8 mouse cellular contexts compared by ENCODE assay signal in the genomic region with DNA sequence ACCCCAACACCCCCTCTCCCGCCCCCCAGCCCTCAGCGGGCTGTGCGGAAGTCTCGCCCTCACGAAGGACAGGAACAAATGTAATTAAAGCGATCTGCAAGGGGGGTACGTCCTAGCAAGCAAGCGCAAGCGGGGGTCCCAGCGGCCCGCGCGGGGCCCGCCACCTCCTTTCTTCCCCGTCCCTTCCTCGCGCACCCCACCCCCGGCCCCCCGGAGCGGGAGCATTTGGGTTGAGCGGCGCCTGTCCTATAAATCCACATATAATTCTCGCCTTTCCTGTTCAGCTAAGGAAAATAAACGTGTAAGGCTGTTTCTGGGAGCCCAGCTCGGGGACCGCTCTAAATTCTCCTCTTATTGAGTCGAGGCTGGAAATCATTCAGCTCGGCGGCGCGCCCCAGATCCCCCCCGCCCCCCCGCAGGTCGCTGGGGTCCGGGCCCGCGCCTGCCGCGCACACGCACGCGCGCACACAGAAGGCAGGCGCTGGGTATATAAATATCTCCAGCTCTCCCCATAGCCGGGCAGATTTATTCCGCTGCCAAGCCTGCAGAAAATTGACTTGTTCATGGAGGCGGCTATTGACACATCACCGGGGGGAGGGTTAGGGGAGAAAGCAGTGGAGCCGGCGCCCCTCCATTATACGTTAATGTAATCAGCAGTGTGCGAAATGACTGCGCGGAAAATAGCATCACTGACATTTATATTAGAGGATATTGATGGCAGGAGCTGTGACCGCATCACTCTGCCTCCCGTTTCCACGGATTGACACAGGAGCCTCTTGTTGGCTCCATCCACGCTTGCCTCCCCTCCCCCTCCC.
A peak's percentile ranks its signal among the peaks of the same experiment; 100 is the strongest.
DNase-seq lines count a peak whose midpoint lies in the region; ATAC-seq and TF ChIP-seq lines count a peak whose summit lies in the region.

No protein-coding gene starts in this region.

- peak overlapping the region; percentile 55 for H3K9ac ChIP-seq in lung, embryonic 14.5 days
- H3K9ac ChIP-seq in intestine, embryonic 14.5 days (ENCODE audit: low read length), result peak overlapping the region; percentile 39
- peak overlapping the region; percentile 54 for H3K9ac ChIP-seq in limb, embryonic 15.5 days

- WGBS in lung, embryonic 14.5 days, result under 1% methylated on average over 58 of the region's 58 CpGs
- under 1% methylated on average over 55 of the region's 58 CpGs for WGBS in intestine, embryonic 14.5 days
- WGBS in limb, embryonic 15.5 days, result 0% methylated on average over 55 of the region's 58 CpGs

- peak overlapping the region; percentile 94 for H3K4me2 ChIP-seq in lung, embryonic 14.5 days
- peak overlapping the region; percentile 91 for H3K4me2 ChIP-seq in intestine, embryonic 14.5 days (ENCODE audit: low read length)
- peak overlapping the region; percentile 98 for H3K4me2 ChIP-seq in limb, embryonic 15.5 days

- no peak for TF ChIP-seq CTCF in lung, embryonic 14.5 days (IDR thresholded peaks at IDR 0.05; ENCODE audit: low read depth)

- H3K4me1 ChIP-seq in lung, embryonic 14.5 days (ENCODE audit: insufficient read depth), result peaks cover 8% of the 10 kb centered on the region
- H3K4me1 ChIP-seq in intestine, embryonic 14.5 days (replicated peaks; ENCODE audit: control insufficient read depth, insufficient read depth, low read length), result peaks cover 16% of the 10 kb centered on the region
- peaks cover 22% of the 10 kb centered on the region for H3K4me1 ChIP-seq in limb, embryonic 15.5 days

- H3K36me3 ChIP-seq in lung, embryonic 14.5 days (ENCODE audit: insufficient read depth), result no peaks in the 10 kb centered on the region
- H3K36me3 ChIP-seq in intestine, embryonic 14.5 days (ENCODE audit: control insufficient read depth, insufficient read depth, low read length), result no peaks in the 10 kb centered on the region
- no peaks in the 10 kb centered on the region for H3K36me3 ChIP-seq in limb, embryonic 15.5 days

- peaks cover 56% of the 10 kb centered on the region for H3K27me3 ChIP-seq in lung, embryonic 14.5 days (ENCODE audit: insufficient read depth, low read length)
- peaks cover 64% of the 10 kb centered on the region for H3K27me3 ChIP-seq in intestine, embryonic 14.5 days (replicated peaks; ENCODE audit: control insufficient read depth, insufficient read depth, low read length)
- H3K27me3 ChIP-seq in limb, embryonic 15.5 days, result peaks cover 68% of the 10 kb centered on the region

- no peaks in the 10 kb centered on the region for H3K9me3 ChIP-seq in lung, embryonic 14.5 days (ENCODE audit: low read depth, low read length)
- no peaks in the 10 kb centered on the region for H3K9me3 ChIP-seq in intestine, embryonic 14.5 days (ENCODE audit: control insufficient read depth, low read length)
- H3K9me3 ChIP-seq in limb, embryonic 15.5 days, result no peaks in the 10 kb centered on the region

- peak; percentile 62 for ATAC-seq in lung, embryonic 14.5 days (ENCODE audit: insufficient read depth)
- ATAC-seq in intestine, embryonic 14.5 days (replicated peaks; ENCODE audit: low FRiP score, low TSS enrichment, low read depth), result peak; percentile 50
- ATAC-seq in limb, embryonic 15.5 days (ENCODE audit: insufficient number of reproducible peaks, low FRiP score, low TSS enrichment, low read depth), result peak; percentile 59
- no peak for ATAC-seq in activated CD4-positive, CD25-positive, alpha-beta regulatory T cell, adult 4 months

- DNase-seq in lung, embryonic 14.5 days, result peak; percentile 75
- DNase-seq in lung, adult 18-20 months, result no peak
- DNase-seq in cerebellum, adult 9-10 months, result peak; percentile 84
- DNase-seq in frontal cortex, postnatal 14 days (ENCODE audit: low spot score in 2 of 2), result peak; percentile 69 to 74
- DNase-seq in intestine, embryonic 14.5 days (ENCODE audit: low spot score), result peak; percentile 80
- peak; percentile 68 for DNase-seq in retina, embryonic 14.5 days (ENCODE audit: low spot score)

- peak overlapping the region; percentile 55 for H3K4me3 ChIP-seq in lung, embryonic 14.5 days (ENCODE audit: low read depth, low read length)
- peak overlapping the region; percentile 45 for H3K4me3 ChIP-seq in intestine, embryonic 14.5 days (ENCODE audit: low read depth, low read length)
- H3K4me3 ChIP-seq in limb, embryonic 15.5 days, result peak overlapping the region; percentile 59

- H3K27ac ChIP-seq in lung, embryonic 14.5 days (ENCODE audit: low read depth), result peak overlapping the region; percentile 42
- H3K27ac ChIP-seq in intestine, embryonic 14.5 days (ENCODE audit: low read depth), result peak overlapping the region; percentile 69
- H3K27ac ChIP-seq in limb, embryonic 15.5 days, result peak overlapping the region; percentile 69

Comparison
In these comparisons a context has a peak if more than half of its experiments do, and no peak if none do; other contexts are left out.
1. DNase-seq: peak in lung, embryonic 14.5 days (single experiment), cerebellum, adult 9-10 months (single experiment), frontal cortex, postnatal 14 days (2 of 2), intestine, embryonic 14.5 days (single experiment) and retina, embryonic 14.5 days (single experiment); none in lung, adult 18-20 months (0 of 2).
2. Peak in every context shown above with its lines, with median percentiles within 50 percentile points of each other: H3K27ac ChIP-seq, H3K4me2 ChIP-seq, H3K4me3 ChIP-seq and H3K9ac ChIP-seq.